Mouse (Mus musculus) v-Abl transformed pro-B cells (cell line): ENCODE measurements around the gene Gm28047.

Experiments used
- in situ Hi-C, 2 experiments: fragments of 400-800 bp; cut with MboI; formaldehyde crosslinking; loops; one replicate each; pipeline ENCODE4 v1.15.1; 2025; ENCODE audit not compliant: unreplicated experiment in 2 of 2

Gm28047 gene

DNA sequence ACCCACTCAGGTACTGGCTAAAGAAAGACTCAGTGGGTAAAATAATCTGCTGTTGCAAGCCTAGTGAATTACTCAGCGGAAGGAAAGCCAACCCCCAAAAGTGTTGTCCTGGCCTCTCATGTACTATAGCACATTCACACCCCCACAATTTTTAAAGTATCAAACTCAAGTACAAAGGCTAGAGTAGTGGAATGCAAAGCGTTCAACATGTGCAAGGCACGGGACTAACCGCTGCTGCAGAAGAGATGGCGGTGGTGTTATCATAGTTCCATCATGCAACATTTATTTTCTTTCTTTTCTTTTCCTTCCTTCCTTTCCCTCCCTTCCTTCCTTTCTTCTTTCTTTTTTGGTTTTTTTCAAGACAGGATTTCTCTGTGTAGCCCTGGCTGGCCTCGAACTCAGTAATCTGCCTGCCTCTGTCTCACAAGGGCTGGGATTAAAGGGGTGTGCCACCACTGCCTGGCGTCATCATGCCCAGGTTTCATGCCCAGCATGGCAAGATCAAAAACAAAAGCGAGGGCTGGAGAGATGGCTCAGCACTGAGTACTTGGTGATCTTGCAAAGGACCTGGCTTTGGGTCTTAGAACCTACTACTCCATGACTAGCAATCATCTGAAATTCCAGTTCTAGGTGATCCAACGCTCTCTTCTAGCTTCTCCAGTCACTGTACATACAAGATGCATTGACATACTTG, 119.0 kb downstream of the Gm28047 start:
- in situ Hi-C loops: no loop called here

DNA sequence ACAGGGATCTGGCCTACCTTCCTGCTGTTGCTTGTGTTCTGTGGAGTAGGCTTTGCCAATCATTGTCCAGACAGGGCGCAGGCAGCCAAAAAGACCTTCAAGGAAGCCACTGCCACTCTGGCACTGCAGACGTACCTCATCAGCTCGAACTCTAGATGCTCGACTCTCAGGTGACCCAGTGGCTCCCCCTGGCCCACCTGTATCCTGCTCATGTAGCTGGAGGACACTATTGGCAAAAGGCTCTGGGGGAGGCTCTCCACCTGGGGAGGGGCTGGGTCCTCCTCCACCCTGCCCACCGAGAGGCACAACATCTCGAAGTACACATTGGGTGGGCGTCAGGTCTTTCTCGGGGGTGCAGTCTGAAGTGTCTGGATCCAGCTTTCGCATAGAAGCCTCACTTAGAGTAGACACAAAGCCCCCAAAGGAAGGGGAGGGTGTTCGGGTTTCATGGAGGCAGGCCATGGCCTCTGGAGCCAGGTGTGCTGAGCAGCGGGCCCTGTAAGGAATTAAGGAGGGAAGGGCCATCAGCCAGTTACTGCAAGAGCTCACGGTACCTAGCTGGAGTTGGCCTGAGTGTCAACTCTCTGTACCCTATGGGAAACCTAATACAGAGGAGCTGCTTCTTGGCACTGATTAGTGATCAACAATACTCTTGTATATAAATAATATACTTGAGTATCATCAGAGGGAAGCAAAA, 119.6 kb downstream of the Gm28047 start:
- in situ Hi-C loops: no loop called here

DNA sequence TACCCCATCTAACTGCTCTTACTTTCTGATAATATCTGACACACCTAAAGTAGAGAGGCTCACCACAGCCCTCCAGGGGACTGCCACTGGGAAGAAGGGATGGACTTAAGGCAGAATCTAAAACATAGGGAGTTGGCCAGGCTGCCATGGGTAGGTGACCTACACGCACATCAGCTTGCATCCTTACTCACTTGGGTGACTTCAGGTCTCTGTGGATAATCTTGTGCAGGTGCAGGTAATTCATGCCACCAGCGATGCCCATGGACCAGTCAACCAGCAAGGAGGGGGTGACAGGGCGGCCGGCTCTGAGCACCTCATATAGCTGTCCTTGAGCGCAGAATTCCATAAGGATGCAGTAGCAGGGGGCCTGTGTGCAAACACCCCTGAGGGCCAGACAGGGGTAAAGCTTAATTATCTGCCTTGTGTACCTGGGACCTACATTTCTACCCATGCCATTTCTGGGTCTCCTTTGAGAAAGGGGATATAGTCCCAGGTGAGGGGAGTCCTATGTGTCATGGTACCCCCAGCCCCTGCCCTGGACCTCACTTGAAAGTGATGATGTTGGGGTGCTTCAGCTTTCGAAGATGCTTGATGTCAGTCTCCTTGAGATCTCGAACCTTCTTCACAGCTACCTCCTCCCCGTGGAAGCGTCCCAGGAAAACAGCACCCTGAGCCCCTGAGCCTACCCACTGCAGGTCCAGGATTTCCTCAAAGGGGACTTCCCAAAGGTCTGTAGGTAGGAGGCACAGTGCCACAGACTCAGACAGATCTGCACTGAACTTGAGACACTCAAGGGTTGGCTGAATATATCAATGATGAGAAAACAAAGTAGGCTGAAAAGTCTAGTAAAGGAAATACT, 120.7 kb downstream of the Gm28047 start:
- in situ Hi-C loops: no loop called here

DNA sequence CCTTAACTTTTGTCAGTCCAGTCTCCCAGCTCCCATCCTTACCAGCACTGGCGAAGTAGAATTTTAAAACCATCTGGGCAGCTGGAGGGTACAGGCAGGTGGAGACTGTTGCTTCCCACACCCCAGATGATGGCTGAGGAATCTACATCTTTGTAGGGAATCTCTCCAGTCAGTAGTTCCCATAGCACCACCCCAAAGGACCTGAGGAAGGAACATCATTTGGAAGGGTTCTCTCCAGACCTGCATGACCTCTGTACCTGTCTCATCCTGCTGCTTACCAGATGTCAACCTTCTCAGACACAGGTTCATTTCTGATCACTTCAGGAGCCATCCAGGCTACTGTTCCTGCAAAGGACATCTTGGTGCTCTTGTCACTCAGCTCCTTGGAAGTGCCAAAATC, 121.4 kb downstream of the Gm28047 start, which contains the start of gene Gm10337:
Gene Gm10337 (plus strand): TSS at position 276 of the 400 bp plus-strand sequence.
- in situ Hi-C loops: no loop called here

DNA sequence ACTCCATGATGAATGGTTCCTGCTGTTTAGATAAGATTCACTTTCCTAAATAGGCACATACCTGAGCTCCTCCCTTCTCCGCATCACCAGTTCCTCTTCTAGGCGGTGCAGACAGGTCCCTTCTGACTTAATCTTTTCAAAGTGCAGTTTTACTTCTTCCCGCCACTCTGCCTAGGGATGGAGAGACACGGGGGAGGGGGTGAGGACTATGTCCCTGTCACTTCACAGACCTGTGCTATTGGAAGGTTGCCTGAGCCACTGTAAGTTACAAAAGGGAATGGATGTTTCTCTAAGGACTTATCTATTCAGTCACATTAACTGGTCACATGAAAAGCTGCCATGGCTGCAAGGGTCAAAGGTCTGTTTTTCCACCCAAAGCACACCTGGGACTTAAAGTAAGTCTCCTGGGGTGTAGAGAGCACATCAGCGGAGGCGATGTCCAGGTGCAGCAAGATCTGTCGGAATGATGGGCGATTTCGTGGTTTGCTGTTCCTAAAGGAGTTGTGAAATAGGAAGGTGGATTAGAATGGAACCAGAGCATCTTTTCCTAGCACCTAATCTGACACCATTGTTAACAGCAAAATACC, 122.5 kb downstream of the Gm28047 start:
- in situ Hi-C loops: no loop called here

DNA sequence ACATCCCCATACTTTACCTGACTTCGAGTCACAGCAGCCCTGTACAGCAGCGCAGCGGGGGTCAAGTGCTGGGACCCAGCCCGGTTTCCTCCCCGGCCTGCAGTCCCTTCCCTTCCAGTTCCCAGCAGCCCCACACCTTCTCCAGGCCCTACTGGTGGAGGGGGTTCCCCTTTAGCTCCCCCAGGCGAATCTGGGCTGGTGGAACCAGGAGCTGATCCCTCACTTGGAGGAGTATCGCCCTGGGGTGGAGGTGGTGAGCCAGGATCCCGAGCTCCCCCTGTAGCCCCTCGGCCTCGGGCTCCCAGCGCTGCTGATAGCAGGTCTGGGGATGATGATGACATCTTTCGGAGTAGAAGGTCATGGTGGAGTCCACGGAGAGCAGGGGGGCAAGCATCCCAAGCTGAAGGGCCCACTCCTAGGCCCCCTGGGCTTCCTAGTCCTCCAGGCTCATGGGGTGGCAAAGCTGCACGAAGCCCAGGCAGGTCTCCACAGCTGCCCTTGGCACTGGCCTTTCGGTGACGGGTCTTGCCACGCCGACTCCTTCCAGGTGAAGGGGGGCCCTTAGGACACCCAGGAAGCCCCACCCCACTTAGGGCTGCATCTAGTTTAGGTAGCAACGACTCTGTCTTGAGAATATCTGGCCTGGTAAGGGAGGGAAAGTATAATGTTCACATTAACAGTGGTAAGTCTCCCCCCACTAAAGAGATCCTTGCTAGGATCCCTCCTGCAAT, 123.6 kb downstream of the Gm28047 start:
- in situ Hi-C loops: no loop called here

DNA sequence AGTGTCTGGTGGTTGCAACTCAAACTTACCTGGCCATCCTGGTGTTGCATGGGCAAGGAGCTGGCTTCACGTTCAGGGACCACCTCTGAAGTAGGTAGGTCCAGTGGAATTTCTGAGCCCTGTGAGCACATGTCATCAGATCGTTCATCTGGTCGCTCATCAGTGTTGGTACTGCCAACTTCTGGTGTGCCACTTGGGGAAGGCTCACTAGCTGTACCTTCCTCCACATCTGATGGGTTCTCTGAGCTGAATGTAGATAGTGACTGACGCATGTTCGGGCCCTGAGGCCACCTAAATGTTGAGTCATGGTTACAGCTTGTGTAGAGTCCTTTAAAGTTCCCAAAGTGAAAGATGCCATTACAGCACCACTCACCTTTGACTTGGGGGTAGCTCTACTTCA, 124.4 kb downstream of the Gm28047 start:
- in situ Hi-C loops: no loop called here

DNA sequence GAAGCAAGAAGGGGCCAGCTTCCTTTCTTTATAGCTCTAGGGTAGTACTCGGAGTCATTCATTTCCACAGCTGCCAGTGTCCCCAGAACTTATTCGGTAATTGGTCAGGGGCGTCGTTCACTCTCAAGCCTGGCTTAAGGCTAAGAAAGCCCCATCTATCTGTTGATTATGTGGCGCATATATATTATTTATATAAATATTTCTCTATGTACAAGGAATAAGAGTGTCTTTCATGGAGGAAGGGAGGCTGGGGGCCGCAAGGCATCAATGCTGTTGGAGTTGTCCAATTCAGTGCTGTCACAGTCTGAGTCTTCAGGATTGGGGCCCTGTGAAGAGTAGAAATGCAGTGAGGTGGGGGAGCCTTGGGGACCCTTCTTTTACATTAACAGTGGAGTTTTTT, 125.0 kb downstream of the Gm28047 start:
- in situ Hi-C loops: no loop called here

DNA sequence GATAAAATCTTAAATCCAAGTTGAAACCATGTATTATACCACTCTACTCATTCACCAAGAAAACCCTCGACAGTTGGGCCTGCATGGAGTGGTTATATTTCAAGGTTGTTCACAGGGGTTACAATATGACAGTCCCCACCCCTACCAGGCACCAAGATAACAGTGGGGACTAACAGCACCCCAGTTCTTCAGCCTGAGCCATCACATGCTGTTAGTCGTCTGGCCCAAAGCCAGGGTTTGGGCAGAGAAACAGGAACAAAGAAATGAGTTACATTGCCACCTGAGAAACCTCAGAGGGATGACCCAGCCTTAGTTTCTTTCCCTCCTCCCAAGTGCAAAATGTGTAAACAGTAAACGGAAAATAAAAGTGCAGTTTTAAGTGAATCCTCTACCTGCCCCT, 125.5 kb downstream of the Gm28047 start:
- in situ Hi-C loops: no loop called here

DNA sequence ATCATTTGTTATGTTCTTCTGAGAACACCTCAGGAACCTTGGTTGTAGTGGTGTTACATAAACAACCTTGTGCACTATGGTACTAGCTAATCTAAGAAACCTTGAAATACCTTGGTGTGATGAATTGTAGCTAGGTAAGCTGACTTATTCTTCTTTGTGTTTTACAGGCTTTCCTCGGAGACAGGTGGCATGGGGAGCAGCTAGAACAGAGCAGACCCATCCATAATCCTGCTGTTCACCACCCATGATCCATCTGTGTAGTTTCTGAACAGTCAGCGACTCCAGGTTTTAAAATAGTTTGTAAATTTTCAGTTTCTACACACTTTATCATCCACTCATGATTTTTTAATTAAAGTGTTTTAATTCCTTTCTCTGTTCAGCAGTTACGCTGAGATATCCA, 126.5 kb downstream of the Gm28047 start:
- in situ Hi-C loops: no loop called here

DNA sequence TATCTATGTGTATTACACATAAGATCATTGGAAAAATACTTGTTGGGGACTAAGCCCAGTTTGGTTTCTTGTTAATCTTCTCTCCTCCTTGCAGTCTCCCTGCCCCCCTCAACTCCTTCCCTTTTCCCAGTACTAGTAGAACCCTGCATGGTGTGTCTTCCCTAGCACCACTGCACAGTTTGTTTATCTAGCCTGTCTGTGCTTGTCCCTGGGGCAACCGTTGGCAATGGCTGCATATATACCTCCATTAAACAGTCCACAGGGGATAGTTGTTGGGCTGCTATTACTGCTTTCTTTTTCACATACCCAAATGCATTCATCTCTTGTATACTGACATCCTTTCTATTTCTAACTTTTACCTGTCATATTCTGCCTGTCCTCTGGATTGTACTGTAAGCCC, 137.2 kb downstream of the Gm28047 start:
- in situ Hi-C loops: no loop called here

DNA sequence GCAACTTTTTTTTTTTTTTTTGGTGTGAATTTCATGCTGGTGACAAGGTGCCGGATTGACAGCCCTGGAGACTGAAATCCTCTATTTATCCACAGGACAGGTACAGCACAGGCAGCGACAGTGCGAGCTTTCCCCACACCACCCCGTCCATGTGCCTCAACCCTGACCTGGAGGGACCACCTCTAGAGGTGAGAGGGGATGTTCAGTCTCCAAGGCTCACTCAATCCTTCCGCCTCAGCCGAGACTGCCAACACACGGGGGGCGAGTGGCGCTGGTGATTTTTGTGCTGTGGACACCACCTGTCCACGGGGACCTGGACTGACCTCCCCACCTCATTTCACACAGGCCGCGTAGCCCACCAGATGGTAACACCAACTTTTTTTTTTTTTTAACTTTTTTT, 139.0 kb downstream of the Gm28047 start:
- in situ Hi-C loops: no loop called here

DNA sequence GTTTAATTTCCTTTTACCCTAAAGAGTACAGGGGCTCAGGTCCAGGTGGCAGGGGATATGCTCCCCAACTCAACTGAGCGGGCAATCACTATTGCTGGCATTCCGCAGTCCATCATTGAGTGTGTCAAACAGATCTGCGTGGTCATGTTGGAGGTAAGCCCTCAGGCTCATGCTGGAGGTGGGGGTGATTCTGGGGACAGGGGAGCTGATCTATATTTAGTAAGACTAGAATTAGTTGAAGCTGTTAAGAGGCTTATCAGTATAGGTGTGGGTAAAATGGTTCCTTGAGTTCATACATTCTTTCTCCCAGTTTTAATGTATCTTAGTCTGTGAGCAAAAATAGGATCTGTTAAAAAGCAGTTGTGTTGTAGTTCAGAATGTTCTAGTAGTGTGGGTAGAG, 141.7 kb downstream of the Gm28047 start:
- in situ Hi-C loops: loop anchor here in 1 of 2 experiments (5.0 kb wide), 1 partner anchor 984 kb away; no protein-coding TSS in a partner anchor

DNA sequence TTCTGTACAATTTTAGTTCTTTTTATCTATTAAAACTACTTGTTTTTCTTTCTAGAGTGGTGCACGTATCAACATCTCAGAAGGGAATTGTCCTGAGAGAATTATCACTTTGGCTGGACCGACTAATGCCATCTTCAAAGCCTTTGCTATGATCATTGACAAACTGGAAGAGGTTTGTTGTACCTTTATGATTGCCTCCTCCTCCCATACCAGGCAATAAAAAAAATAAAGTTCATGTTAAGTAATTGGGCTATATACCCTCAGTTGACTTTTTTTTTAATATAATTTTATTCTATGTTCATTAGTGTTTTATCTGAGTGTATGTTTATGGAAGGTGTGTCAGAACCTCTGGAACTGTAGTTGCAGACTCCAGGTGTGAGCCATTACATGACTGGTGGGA, 150.3 kb downstream of the Gm28047 start:
- in situ Hi-C loops: no loop called here
